Mouse (Mus musculus) testis, adult 2 months (tissue): ENCODE measurements around the gene Stradb.

ENCODE experiments used
- CTCF ChIP-seq: fragments of 200-500 bp; IDR thresholded peaks from 2 replicates; pipeline ENCODE4 v1.5.1; 2012; ENCODE audit warnings: low read depth, mild to moderate bottlenecking, inconsistent platforms, low read length, moderate library complexity; ENCODE audit not compliant: control insufficient read depth, insufficient read depth, insufficient replicate concordance
- POLR2A ChIP-seq: fragments of 200-500 bp; IDR thresholded peaks from 2 replicates; pipeline ENCODE4 v1.6.1; 2012; ENCODE audit warnings: low read depth, mild to moderate bottlenecking, inconsistent platforms, low read length, moderate library complexity; ENCODE audit not compliant: control insufficient read depth

- TF ChIP-seq POLR2A (no peak), CTCF (no peak)
Measured at GRCm38 (mm10) chr1:58936746-58937605, 36.3 kb upstream of the Stradb start.
